Mouse (Mus musculus) adipose tissue, adult 10 weeks (tissue): ENCODE data around the gene Otulin. TPM values are rescaled to one million over a fixed set of nuclear protein-coding genes. Genes with fewer than 3 reads are reported as not detected.

Source experiments
- polyA plus RNA-seq: library from polyadenylated mRNA; stranded (reverse); fragments of 350-450 nt; fragmentation: Illumina TruSeq; extraction: RNeasy Lipid Tissue Mini Kit (QIAGEN cat#74804); gene quantifications from one replicate; pipeline ENCODE4 v1.2.3, GENCODE M21; 2014; ENCODE audit warnings: low read depth, low replicate concordance

Gene Otulin
- 32.1 TPM for polyA plus RNA-seq

GRCm38 (mm10) chr15:27630601-27631383 lies at the start of gene Otulin:
Otulin (minus strand) TSS chr15:27630693.

Other genes starting within 250 kb of the Otulin start
- gene Ank, start 164.0 kb downstream of the Otulin start, polyA plus RNA-seq, result 21.4 TPM
- 17.6 TPM for gene Otulinl, start 50.9 kb upstream of the Otulin start, polyA plus RNA-seq